8 mouse cellular contexts compared by ENCODE assay signal in the genomic region with DNA sequence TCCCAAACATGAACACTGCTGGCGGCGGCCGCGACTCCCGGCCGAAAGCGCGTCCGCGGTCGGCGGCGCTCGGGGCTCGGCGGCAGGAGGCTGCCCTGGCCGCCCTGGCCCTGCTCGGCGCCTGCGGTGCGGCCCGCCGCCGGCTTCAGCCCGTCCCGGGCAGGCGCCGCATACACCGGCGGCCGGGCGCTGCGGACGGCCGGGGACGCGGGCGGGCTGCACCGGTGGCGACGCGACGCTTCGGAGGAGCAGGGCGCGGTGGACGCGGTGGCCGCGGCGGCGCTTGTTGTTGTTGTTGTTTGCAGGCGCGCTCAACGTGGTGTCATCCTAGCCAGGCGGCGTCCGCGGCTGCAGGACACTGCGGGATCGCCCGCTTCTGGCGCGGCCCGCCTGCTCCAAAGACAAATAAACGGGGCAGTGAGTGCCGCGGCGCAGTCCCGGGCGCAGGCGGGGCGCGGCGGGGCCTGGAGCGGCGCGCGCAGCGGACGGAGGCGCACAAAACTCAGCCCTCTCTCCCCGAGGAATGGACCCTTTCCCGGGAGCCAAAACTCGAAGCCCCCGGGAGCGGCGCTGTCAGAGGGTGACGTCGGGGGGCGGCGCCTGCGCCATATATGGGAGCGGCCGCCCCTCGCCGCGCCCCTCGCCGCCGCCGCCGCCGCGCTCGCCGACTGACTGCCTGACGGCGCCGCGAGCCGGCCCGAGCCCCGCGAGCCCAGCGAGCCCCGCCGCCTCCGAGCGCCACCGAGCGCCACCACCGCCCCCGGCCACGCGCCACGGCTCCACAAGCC. TPM values are rescaled to one million over a fixed set of nuclear protein-coding genes. Genes with fewer than 3 reads are reported as not detected.
DNase-seq lines count a peak whose midpoint lies in the region; ATAC-seq lines count a peak whose summit lies in the region.

Ebf3 (minus strand) TSS at position 542 of the 788 bp plus-strand sequence.

- peak within 1 kb of the TSS; percentile 37 for H3K9ac ChIP-seq in lung, embryonic 15.5 days

- H3K4me2 ChIP-seq in lung, embryonic 15.5 days = peak within 1 kb of the TSS; percentile 98

- peak within 1 kb of the TSS; percentile 56 for H3K4me3 ChIP-seq in lung, embryonic 15.5 days

- DNase-seq in cerebellum, postnatal 14 days = peak; percentile 82 to 85
- peak; percentile 94 for DNase-seq in embryo, embryonic 10 days (ENCODE audit: low spot score)
- DNase-seq in heart, adult 18-20 months = peak; percentile 90 to 93
- DNase-seq in kidney, adult 18-20 months = peak; percentile 78
- DNase-seq in retina, embryonic 14.5 days (ENCODE audit: low spot score) = peak; percentile 92

- H3K27ac ChIP-seq in lung, embryonic 15.5 days = no peak within 1 kb of the TSS

- under 1% methylated on average over 99 of the region's 127 CpGs for WGBS in lung, embryonic 15.5 days

- H3K36me3 ChIP-seq in lung, embryonic 15.5 days = no peaks in the 10 kb centered on the region

- no peaks in the 10 kb centered on the region for H3K9me3 ChIP-seq in lung, embryonic 15.5 days

- no peak for ATAC-seq in cerebellum, adult (ENCODE audit: insufficient number of reproducible peaks, low FRiP score, low TSS enrichment)
- peak; percentile 82 for ATAC-seq in lung, embryonic 15.5 days (ENCODE audit: borderline replicate concordance, extremely low read depth, low FRiP score, low TSS enrichment)
- ATAC-seq in inflammation-experienced regulatory T-cells, adult 6 months = no peak

- H3K4me1 ChIP-seq in lung, embryonic 15.5 days = peaks cover 41% of the 10 kb centered on the region

- H3K27me3 ChIP-seq in lung, embryonic 15.5 days = peaks cover 99% of the 10 kb centered on the region

RNA-seq across cellular contexts. Expression of gene Ebf3, which starts in this region (rescaled TPM):
- total RNA-seq in heart, adult 18-20 months (2021) = 1 to 10 TPM; 4.7 to 5.5 TPM
- polyA plus RNA-seq in lung, embryonic 15.5 days (2015; fragmentation: Nextera tagmentation; extraction: Ambion mirVana) = 0.12 and 0.28 TPM in 2 replicates
- not detected for polyA plus RNA-seq in inflammation-experienced regulatory T-cells, adult 6 months (2017; shearing (Covaris generic))

Comparison
In these comparisons a context has a peak if more than half of its experiments do, and no peak if none do; other contexts are left out.
1. Peak in ATAC-seq, H3K4me3 ChIP-seq, H3K9ac ChIP-seq and H3K4me2 ChIP-seq in lung, embryonic 15.5 days; RNA of the gene not detected or under 1 TPM.